Mouse (Mus musculus) testis, adult 2 months (tissue): ENCODE data around the gene Letm1.

Experiments used
- CTCF ChIP-seq: fragments of 200-500 bp; IDR thresholded peaks from 2 replicates; pipeline ENCODE4 v1.5.1; 2012; ENCODE audit warnings: low read depth, mild to moderate bottlenecking, inconsistent platforms, low read length, moderate library complexity; ENCODE audit not compliant: control insufficient read depth, insufficient read depth, insufficient replicate concordance
- POLR2A ChIP-seq: fragments of 200-500 bp; IDR thresholded peaks from 2 replicates; pipeline ENCODE4 v1.6.1; 2012; ENCODE audit warnings: low read depth, mild to moderate bottlenecking, inconsistent platforms, low read length, moderate library complexity; ENCODE audit not compliant: control insufficient read depth

DNA sequence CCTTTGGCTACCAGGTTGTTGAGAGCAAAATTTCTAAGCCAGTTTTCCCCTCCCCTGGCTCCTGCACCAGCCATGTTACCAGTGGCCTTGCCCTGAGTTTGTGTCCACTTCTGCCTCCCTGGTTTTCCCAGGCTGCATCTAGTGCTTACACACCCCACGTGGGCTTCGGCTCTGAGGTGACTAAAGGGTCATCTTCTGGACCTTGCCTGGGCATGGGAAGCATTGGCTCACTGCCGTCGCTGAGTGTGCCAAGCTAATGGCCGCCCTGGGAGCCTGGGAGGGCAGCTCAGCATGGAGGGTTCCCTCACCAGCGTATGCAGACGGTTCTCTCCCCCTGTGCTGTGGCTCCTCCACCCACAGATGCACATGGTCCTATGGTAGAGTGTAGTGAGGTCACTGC is 53.8 kb downstream of the Letm1 start:
- TF ChIP-seq POLR2A (no peak), CTCF (no peak)
